Mouse (Mus musculus) right cerebral cortex, postnatal 25 days (tissue): ENCODE results near the gene Slc22a18.
"Not testable (repeated sequence)": the region's sequence is repeated elsewhere in the genome, so short reads cannot be mapped to it uniquely, and the experiment has no call there.

ENCODE experiments used
- DNase-seq: peaks from one replicate; pipeline ENCODE4 v3.0.0; 2022

Gene Slc22a18

GRCm38 (mm10) chr7:143505823-143506222 is 32.3 kb downstream of the Slc22a18 start:
- peak; percentile 22 for DNase-seq

- no peak for DNase-seq
These were observed 32.7 kb downstream of the Slc22a18 start for GRCm38 (mm10) chr7:143506271-143506670.

GRCm38 (mm10) chr7:143506675-143507074 is 33.1 kb downstream of the Slc22a18 start:
- no peak for DNase-seq

- DNase-seq = no peak
These were observed 36.0 kb downstream of the Slc22a18 start for GRCm38 (mm10) chr7:143509566-143509965.

GRCm38 (mm10) chr7:143510593-143511334 is 37.2 kb downstream of the Slc22a18 start:
- DNase-seq = no peak

GRCm38 (mm10) chr7:143511335-143511712 is 37.8 kb downstream of the Slc22a18 start:
- DNase-seq = no peak

- DNase-seq = no peak
These were observed 40.4 kb downstream of the Slc22a18 start for GRCm38 (mm10) chr7:143513763-143514415.

- no peak for DNase-seq
These were observed 40.9 kb downstream of the Slc22a18 start for GRCm38 (mm10) chr7:143514416-143514768.

- DNase-seq = no peak
These were observed 45.8 kb downstream of the Slc22a18 start for GRCm38 (mm10) chr7:143519333-143519732.

GRCm38 (mm10) chr7:143532410-143532809 is 58.9 kb downstream of the Slc22a18 start:
- no peak for DNase-seq

GRCm38 (mm10) chr7:143533284-143533683 is 59.7 kb downstream of the Slc22a18 start:
- no peak for DNase-seq

- no peak for DNase-seq
These were observed 62.7 kb downstream of the Slc22a18 start for GRCm38 (mm10) chr7:143536251-143536650.

- DNase-seq = not testable (repeated sequence)
These were observed 64.7 kb downstream of the Slc22a18 start for GRCm38 (mm10) chr7:143538229-143538628.

GRCm38 (mm10) chr7:143538671-143539070 is 65.1 kb downstream of the Slc22a18 start:
- DNase-seq = no peak

GRCm38 (mm10) chr7:143544368-143544767 is 70.8 kb downstream of the Slc22a18 start:
- DNase-seq = no peak

GRCm38 (mm10) chr7:143546554-143546953 is 73.0 kb downstream of the Slc22a18 start:
- no peak for DNase-seq

GRCm38 (mm10) chr7:143548231-143548961 is 74.9 kb downstream of the Slc22a18 start:
- DNase-seq = no peak
